Mouse (Mus musculus) right cerebral cortex, postnatal 14 days (tissue): ENCODE results near the gene Grip1.

Experiments
- DNase-seq: peaks from one replicate; pipeline ENCODE4 v3.0.0; 2022

Gene Grip1

DNA sequence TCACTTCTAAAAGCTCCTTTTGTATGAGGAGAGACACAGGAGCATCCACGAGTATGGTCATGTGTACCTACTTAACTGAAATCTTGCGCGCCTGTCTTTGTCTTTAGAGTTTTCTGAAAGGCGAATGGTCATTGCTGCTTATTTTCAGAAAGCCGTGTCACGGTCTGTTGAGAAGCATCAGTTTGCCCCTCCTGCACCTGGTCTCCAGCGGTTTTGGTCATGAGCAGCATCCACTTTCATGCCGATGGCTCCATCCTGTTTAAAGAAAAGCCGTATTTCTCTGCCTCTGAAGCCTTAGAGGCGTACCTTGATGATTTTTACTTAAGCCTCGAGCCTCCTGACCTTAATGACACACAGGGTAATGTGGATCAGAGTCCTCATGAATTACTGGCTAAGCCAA, 398.0 kb downstream of the Grip1 start:
- no peak for DNase-seq

GRCm38 (mm10) chr10:119852582-119853135, 399.0 kb downstream of the Grip1 start:
- DNase-seq = no peak

DNA sequence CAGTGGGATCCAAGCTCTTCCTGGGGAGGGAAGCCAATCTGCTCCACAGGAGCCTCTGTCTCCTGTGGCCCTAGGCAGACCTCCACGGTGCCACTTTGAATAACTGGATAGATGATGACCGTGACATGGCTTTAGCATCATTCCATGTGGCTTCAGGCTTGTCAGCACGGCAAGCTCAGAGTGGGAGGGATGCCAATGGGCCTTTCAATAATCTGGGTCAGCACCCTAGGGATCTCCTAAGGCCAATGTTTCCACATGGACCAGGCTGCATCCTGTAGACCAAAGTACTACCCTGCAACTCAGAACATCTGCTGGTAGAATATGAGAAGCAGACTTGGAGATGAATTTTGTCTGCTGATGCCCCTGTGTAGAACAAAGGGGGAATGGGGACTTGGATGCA, 414.1 kb downstream of the Grip1 start:
- DNase-seq = no peak

DNA sequence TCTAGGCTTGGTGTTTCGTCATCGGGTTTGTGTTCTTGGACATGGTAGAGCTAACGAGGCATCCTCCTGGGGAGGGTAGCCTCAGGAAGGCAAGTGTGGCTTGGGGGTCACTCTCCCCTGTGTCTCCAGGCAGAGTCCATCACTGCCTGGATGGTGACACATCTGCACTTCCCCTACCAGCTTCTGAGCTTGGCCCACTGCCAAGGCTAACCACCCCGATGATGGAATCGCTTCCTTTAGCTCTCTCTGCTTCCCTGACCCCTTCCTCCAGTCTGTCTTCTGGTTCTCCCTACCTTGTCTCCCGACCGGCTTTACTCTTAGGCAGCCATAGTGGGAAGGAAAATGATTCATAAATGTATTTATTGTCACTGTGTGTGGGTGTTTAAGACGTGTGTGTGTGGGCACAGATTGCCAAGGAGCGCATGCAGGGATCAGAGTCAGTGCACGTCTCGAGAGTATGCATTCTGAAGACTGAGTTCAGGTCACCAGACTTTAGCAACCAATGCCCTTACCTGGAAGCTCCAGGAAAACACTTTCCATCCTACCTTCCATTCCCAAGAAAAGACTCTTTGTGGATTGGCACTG, 415.5 kb downstream of the Grip1 start:
- peak; percentile 28 for DNase-seq

DNA sequence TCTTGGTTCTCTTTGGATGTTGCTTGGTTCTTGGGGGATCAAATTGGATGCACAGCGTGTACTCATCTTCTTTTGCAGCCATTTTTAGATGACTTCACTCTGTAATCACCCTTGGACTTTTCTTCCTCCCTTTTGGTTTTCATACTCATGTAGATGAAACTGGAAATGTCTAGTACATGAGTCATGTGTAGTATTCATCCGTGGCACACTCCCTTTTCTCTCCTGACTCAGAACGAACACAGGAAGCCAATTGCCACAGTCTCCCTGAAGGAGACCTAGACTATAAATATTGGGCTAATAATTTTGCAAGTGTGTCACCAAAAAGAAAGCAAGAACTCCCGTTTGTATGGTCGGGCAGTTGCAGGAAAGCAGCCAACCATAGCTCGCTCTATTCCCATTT, 423.1 kb downstream of the Grip1 start:
- DNase-seq = no peak

DNA sequence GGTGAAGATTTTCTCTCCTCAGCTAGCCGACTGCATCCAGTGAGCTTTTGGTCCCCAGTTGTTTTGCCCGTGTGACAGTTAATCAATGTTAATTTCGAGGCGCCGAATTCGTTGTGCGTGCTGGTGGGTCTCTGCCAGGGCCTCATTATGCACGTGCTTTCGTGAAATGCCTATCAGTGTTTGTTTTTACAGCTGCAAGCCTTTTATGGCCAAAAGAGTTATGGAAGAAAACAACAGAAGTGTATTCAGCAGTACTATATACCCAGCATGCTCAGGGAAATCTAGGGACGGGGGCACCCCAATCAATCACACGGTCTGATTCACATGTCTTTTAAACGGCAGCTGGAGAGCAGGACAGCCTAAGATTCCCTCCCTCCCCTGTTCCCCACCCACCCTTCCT, 424.7 kb downstream of the Grip1 start:
- no peak for DNase-seq

DNA sequence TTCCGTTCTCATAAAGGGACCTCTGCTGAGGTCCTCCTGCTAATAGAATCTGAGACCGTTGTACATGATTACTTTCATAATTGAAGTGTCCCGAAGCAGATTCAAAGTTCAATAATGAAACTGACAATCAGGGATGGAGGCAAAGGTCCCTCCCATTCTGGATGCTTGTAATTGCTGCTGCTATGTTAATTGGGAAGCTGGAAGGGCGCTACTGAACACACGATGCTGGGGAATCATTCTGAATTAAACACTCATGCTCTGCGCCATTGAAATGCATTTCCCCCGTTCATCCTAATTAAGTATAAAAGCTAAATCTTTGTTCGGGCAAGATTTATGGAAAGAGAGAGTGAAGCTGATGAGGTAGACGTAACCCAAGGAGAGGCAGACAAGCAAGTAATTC, 431.0 kb downstream of the Grip1 start:
- no peak for DNase-seq

DNA sequence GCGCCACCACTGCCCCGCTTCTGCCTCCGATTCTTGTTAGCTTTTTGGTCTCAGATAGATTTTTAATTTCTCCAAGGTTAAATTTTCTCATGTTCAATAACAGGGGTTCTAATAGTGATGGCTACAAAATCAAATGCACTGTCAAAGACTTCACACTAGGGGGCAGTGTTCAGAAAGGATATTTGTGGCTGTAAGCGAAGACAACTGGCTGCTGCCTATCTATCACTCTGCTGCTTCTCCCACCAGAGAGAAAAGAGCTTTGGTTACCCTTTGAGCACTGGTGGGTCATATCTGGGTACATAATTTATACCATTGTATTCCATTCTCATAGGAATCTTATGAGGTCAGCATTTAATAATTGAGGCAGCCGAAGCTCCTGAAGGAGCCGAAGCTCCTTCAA, 431.9 kb downstream of the Grip1 start:
- no peak for DNase-seq

GRCm38 (mm10) chr10:119886681-119887080, 433.1 kb downstream of the Grip1 start:
- no peak for DNase-seq

DNA sequence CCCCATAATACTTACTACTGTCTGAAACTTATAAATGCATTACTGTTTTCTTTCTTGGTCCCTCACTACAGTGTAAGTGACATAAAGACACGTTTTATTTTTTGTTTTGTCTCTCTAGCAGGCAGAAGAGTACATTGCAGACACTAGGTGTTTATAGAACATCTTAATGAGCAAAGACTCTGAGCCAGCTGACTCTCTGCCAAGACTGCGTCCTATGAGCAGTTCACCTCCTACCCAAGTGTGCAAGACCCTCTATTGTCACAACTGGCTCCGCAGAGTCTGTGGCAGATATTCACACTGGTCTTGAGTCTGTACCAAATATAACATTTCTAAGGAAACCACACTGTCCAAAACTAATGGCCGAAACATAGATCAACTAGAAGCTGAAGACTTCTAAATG, 449.1 kb downstream of the Grip1 start:
- no peak for DNase-seq

GRCm38 (mm10) chr10:119906869-119907268, 453.2 kb downstream of the Grip1 start:
- no peak for DNase-seq

DNA sequence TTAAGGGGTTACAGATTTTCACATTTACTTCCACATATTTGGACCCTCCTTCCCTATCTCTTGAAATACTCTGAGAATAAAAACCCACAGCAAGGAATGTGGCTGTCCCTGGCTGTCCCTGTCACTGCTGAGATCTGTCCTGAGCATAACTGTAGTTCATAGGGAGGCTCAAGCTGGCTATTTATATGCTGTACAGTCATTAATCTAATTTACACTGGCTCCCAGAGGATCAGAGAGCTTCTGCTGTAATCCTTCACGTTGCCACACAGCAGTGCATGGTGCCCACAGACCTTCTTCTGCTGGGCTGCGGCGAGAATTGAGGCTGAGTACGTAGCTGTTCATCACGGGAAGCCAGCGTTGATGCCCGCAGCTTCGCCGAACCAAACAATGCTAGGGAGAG, 464.4 kb downstream of the Grip1 start:
- DNase-seq = no peak

GRCm38 (mm10) chr10:119927963-119928362, 474.3 kb downstream of the Grip1 start:
- DNase-seq = no peak

DNA sequence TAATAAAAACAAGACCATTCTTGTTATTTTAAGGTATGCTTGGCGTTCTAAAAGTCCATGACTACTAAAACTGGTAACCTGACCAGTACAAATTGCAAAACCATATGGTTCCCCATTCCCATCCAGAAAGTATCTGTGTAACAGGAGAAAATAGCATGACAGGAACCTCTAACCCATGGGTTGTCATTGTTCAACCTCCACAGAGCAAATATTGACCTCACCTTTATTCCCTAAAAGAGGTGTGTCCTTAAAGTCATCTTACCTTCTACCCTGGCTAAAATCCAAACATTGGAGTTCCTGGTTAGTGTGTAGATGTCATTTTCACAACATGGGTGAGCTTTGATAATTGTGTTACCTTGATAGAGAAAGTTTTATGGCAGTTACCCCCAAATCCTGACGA, 475.3 kb downstream of the Grip1 start:
- DNase-seq = no peak

DNA sequence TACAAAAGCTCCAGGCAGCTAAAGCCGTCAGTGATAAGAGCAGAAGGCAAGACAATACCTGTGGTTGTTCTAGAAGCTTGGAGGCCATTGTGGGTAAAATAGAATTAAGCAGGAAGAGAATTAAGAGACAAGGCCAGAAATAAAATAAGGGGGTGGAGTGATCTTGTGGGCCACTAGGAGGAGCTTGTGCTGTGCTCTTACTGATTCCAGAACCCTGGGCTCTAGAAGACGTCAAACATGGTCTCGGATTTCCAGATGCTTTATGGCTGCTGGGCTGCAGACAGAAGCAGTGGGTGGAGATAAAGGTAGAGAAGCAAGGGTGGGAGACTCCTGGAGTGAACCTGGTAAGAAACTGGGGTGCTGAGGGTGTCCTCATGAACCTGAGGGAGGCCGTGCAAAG, 479.2 kb downstream of the Grip1 start:
- no peak for DNase-seq

DNA sequence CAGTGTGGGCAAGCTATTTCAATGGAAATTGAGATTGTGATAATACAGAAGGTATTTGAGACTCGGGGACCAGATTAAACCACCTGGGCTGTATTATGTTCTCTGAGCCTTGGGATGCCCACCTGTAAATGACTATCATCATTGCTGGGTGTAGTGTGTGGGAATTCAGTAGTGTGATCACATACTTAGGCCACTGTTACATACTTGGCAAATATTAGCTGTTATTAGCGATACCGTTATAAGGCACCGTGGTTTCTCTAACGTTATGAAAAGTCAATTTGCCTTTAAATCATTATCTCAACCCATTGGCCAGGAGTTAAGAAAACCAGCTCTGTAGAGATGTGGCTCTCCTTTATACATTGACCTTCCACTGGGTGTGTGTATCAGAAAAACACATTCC, 479.7 kb downstream of the Grip1 start:
- DNase-seq = no peak

GRCm38 (mm10) chr10:119935231-119935630, 481.6 kb downstream of the Grip1 start:
- DNase-seq = no peak

GRCm38 (mm10) chr10:119937481-119937880, 483.9 kb downstream of the Grip1 start:
- DNase-seq = no peak

DNA sequence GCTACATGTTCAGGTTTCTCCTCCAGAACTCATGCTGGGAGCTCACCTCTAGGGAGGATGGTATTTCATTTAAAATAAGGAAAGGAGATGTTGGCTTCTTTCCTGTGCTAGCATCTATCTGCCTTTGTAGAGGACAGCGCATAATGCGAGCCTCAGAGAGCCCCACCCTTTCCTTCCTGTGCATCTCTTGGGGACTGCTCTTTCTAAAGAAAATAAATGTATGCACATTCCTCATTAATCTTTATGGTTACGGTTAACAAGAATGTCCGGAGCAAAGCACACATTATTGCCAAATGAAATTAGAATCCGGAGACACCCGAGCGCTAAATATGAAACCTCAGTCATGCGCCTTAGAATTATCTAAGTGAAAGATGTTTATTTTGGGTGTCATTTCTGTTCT, 490.3 kb downstream of the Grip1 start:
- no peak for DNase-seq

- peak; percentile 24 for DNase-seq
Measured at GRCm38 (mm10) chr10:119951460-119951859, 497.8 kb downstream of the Grip1 start.

GRCm38 (mm10) chr10:119957260-119957955, 503.8 kb downstream of the Grip1 start:
- no peak for DNase-seq

GRCm38 (mm10) chr10:119960915-119961314, 507.3 kb downstream of the Grip1 start:
- DNase-seq = no peak

GRCm38 (mm10) chr10:119966321-119966720, 512.7 kb downstream of the Grip1 start:
- DNase-seq = peak; percentile 18

DNA sequence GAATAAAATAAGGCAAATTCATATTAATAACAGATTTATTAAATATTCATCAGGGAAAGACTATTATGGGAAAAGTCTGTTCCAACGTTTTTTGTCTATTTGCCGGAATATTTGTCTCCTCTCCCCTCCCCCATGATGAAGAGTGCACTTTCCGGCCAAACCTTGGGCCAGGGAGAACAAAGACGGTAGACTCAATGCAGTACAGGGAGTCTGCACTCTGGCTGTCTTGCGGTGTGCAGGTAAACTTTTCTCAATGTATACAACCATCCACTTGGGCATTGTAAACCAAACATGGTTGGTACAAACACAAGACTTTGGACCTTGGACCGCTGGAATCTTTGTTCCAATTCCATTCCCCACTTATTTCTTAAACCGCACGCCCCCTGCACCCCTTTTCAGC, 525.8 kb downstream of the Grip1 start:
- no peak for DNase-seq

GRCm38 (mm10) chr10:119980032-119980431, 526.4 kb downstream of the Grip1 start:
- DNase-seq = no peak
